Mouse (Mus musculus) spleen, embryonic (tissue): ENCODE measurements at regions not wholly inside any gene's neighbourhood (a gene's known extent, or its start where the extent isn't known, plus 50 kb on each side); places are given as distances from the start of the nearest gene placed in this dataset.

Source experiments
- CTCF ChIA-PET: fragments of 350-600 bp; sonication (Branson Sonifier 250); formaldehyde crosslinking; loops from one replicate; lab custom pipeline; 2022; lab: Charles Lee

DNA sequence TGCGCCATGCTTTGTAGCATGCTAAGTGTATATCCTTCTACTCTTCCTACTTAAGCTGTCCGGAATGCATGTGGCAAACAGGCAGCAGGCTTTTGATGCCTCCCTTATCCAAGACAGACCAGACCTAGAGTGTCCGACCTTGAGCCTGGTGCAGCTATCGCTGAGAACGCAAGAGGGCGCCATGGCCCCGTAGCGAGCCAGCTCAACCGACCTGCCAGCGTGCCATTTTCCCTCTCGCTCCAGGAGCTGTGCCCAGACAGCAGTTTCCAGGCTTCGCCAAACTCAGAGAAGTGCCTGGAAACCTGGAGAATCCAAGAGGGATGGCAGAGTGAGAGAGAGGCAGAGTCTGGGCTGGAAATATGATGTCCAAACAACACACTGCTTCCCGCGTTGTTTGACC is 155.8 kb upstream of the Gm12830 start:
- CTCF ChIA-PET, result no interaction called here

DNA sequence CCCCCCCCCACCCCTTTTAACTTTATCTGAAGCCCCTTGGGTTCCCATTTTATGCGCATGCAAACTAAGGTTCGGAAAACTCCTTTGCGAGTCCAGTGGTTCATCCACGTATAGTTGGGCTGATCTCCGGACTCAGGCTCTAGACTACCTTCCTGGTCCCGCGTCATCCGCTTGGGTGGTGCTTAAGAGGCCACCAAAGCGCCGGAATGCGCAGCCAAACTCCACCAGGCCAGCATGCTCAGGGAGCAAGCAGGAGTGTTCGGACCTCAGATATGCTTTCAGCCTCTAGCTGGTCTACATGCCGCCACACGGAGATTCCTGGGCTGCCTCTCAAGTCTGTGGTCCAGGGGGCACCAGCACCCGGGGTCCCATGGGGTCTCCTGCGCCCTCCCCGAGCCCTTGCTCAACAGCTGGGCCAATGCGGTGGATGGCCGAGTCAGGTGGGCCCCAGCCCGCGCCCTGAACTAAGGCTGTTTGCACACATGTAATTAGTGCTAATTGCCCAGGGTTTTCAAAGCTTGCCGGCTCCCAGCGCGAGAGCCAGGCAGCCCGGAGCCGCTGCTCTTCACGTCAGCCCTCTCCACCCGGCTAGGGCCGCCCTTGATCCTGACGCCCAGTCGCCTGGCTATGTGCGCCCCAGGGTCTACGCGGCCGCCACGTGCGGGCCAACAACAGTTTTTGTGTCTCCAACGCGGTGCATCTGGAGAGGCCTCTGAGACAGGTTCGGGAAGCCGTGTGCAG is 155.1 kb upstream of the Gm12830 start:
- CTCF ChIA-PET, result no interaction called here

DNA sequence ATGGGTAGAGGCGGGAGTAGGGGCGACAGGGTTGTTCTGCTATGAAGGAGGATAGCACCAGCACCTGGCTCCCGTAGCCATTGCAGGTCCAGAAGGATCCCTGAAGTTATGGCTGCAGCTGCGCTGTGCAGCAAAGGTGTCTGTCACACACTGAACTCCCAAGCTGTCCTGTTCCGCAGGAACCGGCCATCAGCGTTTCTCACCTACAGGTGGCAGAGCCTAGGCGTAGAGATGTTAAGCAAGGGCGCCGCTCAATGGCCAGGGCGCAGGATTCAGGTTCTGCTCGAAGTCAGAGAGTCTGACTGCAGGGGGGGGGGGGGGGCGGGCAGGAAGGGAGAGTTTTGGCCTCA is 154.6 kb upstream of the Gm12830 start:
- CTCF ChIA-PET, result no interaction called here

DNA sequence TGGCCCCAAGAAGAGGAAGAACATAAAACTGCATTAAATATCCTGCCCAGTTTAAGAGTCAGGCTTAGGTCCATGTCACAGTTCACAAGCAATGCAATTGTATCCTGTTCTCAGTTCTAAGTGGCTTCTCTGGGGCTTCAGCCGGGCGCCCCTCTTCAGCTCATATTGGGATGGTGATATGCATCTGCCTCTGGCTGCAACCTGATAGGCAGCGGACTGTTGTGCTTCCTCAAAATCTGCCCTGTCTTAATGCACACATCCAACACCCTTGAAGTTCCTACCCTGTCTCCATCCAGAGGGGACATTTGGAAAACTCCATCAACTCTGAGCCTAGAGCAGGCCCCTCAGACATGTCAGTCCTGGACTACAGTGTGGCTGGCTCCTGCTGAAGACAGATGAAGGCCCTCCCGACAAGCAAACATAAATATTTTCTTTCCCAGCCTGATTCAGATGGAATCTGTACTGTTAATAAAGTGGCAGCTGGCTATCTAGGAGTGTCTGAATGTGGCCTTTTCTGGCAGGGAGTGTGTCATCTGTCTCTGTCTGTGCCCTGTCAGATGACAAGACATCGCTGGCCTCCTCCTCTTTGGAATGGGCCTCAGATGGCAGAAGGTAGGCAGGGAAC is 149.3 kb upstream of the Gm12830 start:
- CTCF ChIA-PET, result no interaction called here

DNA sequence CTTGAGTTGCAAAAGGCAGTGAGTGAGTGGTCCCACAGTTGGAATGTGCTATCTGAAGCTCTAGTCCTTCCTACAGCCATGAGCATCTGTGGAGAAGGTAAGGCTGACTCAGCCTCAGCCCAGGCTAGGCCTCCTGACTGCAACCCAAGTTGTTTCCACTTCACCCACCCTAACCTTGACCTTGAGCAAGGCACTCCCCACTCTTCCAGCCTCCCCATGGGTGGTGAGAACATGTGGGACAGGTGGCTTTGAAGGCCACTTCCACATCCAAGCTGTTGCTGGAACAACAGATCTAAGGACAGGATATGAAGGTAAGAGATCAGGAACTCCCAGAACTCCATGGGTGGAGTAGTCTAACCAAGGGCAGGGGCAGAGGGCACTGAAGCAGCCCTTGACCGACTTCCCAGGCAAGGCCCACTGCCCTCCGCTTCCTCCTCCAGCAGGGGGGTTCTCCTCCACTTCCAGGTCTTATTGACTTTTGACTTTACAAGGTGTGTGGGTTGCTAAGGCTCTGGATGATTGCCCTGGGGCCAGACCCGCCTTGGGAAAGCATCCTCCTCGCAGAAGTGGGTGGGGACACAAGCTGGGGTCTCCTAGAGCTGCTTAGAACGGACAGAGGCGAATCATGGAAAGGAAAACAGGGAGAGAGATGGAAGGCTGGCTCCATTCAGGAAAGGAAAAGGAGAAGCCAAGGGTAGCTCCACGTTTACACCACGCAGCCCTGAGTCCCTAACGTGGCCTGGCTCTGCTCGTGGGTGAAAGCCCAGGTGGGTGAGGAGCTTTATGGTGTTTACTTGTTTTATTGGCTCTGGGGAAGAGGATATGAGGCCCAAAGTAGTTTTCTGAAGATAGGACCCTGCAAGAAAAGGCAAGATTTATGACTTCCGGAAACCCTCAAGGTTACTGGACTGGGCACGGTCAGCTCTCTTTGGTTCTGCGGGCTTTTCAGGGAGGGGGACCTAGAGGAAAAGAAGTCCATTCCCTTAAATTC is 144.3 kb upstream of the Gm12830 start:
- CTCF ChIA-PET, result no interaction called here

DNA sequence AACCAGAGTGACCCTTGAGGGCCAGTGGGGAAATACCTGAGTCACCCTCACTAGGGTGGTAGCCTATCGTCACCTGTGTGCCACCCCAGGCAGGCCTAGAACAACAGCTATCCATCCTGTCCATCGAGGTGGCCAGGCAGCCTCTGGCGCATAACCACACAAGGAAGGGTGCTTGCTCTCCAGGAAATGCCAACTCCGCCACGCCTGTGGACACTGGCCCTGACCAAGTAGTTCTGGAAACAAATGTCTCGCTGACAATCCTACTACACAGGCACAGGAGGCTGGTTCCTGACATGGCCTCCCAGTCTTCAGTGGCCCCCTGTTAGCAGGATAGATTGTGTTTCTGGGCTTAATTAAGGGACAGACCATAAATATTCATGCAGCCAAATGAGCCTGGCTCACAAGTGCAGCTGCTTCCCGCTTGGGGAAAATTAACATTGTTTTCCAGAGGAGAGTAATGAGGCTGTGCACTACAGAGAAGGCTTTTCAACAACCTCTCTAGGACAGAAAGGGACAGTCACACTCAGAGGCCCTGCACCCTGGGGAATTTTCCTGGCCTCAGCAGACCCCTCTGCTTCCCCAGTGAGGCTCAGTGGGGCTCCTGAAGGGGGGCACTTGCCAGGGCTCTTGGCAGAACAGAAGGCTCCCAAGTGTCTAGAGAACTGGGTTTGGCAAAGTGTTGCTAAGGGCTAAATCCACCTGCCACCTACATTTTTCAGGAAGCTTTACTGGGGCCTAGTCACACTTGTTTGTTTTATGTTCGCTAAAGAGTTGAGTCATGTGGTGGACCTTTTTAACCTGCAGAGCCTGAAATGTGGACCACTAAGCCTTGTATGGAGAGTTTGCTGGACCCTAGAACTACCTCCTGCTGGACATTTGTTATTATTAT is 143.2 kb upstream of the Gm12830 start:
- CTCF ChIA-PET, result no interaction called here

DNA sequence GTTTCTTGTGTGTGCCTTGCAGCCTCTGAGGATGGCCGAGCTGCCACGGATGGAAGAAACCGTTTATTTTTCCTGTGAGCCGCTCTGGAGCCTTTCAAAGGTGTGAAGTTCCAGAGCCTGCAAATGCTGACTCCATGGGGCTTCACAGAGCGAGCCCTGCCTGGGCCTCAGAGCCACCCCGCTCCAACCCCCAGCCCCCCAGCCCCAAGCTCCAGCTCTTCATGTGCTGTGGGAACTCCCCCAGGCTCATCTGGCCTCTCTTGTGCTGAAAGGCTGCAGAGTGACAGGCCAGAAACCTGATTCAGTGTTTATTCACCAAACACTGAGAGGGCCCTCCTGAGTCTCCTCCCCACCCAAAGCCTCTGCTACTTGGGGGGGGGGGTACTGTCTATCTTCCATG is 141.2 kb upstream of the Gm12830 start:
- CTCF ChIA-PET, result no interaction called here

DNA sequence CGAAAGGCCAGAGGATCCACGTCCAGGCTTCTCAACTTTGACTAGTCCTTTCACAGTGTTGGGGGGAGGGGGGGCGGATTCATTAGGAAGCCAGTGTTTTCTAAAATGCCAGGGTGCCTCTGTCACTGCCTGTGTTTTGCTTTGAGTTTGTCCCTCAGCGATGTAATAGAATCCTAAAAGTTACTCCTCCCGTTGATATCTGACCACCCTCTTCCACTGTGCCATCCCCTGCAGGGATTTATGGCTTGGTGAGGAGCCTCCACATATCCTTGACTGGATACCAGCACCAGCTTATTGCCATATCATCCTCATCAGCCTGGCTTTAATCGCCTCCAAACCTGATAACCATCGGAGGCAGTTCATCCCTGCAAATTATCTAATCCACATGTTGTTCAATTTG is 138.6 kb upstream of the Gm12830 start:
- CTCF ChIA-PET, result no interaction called here

DNA sequence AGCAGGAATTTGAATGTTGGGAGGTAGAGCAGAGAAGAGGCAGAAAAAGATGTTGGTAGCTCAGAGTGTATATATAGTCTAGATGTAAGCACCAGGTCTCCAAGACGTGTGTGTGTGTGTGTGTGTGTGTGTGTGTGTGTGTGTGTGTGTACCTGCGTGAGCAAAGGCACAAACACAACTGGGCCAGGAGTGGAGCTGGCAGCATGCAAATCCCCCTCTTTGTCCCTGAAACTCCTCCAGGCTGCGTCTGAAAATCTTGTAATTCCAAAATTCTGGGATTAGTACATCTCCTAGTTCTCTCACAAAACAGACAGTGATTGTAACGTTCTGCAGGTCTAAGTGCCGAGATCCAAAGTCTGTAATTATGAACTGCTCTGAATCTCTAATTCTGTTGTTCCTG is 137.8 kb upstream of the Gm12830 start:
- CTCF ChIA-PET, result no interaction called here

DNA sequence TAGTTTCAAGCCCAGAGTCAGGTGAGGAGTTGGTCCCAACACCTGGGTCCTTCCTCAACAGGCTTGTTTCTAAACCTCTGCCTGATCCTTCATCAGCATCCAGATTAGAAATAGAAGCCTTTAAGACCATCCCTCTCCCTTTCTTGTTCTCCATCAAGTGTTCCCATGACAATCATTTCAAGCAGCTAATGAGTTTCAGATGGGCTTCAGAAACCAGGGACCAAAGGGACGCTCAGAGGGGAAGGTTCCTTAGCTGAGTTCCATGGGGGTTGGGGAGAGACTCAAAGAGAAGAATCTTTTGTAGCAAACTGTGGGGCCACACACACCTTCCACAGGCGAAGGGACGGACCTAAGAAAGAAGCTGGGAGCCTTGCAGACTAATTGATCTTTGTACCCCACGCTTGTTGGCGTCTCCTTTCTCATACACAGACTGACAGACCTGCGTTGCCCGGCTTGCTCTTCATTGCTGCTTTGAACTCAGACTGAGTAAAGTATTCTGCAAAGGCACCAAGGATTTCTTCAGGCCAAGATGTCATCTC is 136.6 kb upstream of the Gm12830 start:
- CTCF ChIA-PET, result no interaction called here

DNA sequence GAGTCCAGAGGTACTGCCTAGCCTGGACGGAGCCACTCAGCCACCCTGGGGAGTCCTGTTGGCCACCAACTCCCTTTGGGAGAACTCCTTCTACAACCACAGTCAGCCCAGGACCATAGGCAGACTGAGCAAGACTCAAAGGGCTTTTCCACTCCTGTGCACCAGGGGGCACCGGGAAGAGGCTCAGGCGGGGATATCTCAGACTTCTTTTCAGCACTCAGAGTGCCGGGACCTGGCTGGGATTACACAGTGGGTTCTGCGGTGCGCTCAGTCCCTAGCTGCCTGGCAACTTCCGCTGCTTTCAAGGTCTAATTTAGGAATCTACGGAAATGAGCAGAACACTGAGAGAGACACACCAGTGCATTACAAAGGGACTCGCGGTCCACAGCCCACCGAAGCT is 136.1 kb upstream of the Gm12830 start:
- CTCF ChIA-PET, result no interaction called here

DNA sequence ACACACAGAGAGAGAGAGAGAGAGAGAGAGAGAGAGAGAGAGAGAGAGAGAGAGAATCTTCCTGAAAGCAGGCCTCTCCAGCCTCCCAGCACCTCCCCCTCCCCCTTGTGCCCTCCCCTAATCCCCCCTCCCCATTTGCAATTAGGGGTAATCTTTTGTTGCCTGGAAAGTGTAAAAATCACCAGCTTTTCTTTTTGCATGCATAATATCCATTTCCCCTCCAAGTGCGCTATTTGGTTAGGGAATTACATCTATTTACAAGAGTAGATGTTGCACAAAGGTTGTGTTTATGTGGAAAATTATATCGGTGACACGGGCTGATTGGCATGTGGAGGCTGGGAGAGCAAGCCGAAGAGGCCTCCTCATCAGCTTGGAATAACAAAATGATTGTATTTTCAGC is 135.4 kb upstream of the Gm12830 start:
- CTCF ChIA-PET, result no interaction called here

DNA sequence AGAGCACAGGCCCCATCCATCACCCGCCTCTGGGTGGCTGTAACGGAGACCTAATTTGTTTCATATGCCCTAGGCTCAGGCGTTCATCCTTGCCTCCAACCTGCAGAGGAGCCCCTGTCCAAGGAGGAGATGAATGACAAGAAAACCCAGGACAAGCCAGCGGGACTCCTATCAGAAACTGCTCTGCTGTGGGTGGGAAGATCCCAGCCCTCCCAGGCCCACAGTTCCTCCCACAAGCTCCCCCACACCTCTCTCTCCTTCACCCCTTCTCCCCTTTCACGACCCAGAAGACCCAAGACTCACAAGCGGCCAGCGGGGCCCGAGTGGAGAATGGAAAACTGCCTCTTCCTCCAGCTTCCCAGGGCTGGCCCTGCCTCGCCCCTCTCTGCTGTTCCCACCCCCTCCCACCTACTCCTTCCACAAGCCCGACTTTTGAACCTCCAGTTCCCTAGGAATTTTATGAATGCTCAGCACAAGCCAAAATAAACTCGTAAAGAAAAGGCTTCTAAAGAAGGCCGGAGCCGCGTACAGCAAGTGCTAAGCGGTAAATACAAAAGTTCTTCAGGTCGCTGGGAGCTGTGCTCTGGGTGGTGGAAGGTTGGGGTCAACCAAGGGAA is 133.1 kb upstream of the Gm12830 start:
- CTCF ChIA-PET, result interaction anchor here (0.7 to 2.6 kb wide), 2 partner anchors 12 to 40 kb away, joined by 3 to 8 read pairs; no protein-coding TSS in a partner anchor

DNA sequence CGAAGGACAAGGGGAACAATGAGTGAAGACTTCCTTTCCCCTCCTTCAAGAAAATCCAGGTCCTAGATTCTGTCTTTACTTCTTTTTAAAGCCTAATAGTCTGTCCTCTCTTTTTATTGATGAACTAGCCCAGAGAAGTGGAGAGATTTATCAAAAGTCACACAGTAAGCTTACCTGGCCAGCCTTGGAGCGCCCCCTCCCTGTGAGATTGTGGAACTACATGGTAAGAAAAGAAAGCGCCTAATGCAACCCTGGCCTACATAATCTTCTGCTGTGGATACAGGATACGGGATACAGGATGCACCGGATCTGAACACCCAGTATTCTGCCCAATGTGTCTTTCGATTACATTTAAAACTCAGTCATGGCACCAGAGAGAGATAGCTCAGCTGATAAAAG is 132.6 kb upstream of the Gm12830 start:
- CTCF ChIA-PET, result interaction anchor here (0.6 to 2.6 kb wide), 3 partner anchors 13 to 198 kb away, joined by 3 to 8 read pairs (median 5); no protein-coding TSS in a partner anchor

DNA sequence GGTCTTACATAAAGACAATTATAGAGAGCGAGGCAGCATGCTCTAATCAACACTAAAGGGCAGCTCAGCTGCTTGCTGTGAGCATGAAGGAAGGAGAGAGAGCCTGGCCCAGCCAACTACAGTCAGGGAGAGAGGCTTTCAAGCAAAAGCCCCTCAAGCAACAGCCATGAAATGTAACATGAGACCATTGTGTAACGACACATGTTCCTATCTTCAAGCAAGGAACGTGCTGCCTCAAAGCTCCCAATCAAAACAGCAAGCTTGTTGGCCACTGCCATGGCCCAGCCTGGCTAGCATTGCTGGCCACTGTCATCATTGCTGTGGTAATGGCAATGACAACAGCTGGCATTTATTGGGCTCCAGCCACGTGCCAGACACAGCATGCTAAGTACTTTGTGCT is 115.9 kb upstream of the Gm12830 start:
- CTCF ChIA-PET, result no interaction called here

DNA sequence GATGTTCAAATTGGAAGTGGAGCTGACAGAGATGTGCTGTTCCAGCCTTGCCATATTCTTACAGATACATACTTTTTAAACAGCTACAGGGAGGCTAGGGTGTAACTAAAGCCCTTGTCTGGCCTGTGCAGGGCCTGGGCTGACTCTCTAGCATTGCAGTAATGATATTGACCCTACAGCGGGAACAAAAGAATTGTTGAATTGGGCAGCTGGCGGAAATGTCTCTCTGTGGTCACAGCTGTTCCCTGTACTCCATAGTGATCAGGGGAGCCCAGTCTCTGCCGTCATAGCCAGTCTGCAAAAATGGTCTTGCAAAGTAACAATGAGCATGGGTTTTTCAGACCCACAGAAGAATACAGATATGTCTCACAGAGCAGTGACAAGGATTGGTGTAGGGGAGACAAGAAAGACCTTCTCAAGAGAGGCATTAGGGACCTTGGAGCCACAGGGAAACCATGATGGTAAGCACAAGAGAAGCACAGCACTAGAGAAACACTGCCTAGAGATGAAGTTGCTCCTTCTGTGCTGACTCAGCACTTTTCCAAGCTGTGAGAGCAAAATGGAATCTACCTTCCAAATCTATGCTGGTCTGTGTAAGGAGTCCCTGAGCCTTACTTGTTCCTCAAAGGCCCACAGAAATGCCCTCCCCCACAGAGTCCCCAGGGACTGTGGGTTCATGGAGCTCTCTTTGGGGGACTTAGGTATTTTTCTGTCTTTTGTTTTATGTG is 111.2 kb upstream of the Gm12830 start:
- CTCF ChIA-PET, result no interaction called here

DNA sequence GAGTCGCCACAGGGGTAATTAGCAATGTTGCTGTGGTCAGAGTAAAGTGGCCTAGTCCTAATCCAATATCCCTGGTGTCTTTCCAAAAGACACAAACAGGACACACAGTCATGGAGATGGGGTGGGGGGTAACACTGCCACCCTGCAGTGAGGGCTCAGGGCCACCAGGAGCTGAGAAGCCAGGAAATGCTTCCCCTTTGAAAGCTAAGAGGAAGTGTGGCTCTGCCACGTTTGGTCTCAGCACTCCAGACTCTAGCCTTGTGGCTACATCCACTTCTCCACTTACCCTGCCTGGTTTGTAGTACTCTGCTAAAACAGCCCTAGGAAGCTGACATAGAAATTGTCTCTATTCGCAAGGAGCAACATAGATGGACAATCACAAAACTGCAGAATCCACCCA is 110.4 kb upstream of the Gm12830 start:
- CTCF ChIA-PET, result no interaction called here

DNA sequence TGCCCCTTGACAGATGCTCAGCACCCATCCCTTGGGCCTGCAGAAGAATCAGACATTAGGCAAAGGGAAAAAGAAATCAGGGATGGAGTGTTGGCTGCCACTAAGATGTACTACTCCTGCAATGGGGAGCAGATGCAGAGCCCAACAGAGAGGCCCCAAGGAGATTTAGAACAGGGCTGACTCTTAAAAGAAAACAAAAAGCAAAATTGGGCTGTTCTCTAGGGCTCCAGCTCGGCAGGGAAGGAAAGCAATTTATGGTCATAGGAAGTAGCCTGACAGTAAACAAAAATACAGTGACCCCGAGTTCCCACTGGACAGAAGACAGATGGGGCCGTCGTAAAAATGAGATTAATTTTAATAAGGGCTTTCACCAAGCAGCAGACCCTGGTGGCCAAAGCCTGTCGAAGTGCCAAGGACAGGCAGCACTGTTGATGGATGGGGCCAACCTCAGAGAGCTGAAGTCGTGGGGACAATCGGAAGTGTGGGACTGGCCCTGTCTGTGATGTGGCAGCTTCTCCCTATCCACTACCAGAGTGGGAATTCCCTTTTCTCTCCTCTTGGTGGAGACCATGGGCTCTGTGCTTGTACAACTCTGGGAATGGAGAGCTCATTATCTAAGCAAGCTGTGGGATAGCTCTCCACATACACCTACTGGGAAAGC is 109.4 kb upstream of the Gm12830 start:
- CTCF ChIA-PET, result no interaction called here

DNA sequence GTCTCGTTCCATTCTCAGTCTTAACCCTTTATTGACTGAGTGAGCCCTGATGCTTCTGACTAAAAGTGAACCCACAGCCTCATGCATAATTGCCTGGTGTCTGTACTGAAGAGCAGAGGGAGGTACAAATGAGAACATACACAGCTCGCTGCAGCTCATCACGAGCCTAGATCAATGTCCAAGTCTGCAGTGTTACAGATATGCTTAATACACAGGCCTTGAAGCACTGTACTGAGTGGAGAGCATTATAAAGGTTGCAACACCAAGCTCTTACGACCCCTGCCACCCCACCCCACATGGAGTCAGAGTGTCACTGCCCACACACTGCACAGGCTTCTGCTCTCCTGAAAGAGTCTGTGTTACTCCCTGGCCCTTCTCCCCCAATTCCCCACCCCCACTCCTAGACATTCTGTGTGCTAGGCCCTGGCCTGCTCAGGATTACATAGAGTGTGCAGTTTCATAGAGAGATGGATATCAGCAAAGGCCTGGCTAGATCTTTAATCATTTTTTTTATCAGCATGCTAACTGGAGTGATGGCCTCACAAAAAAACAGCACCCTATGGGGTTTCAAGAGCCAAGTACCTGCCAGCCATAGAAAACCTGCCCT is 108.5 kb upstream of the Gm12830 start:
- CTCF ChIA-PET, result no interaction called here
